Mouse (Mus musculus) retina, postnatal 1 day (tissue): ENCODE measurements at regions not wholly inside any gene's neighbourhood (a gene's known extent, or its start where the extent isn't known, plus 50 kb on each side); places are given as distances from the start of the nearest gene placed in this dataset.
"Not testable (repeated sequence)": the region's sequence is repeated elsewhere in the genome, so short reads cannot be mapped to it uniquely, and the experiment has no call there.

Experiments
- DNase-seq: peaks from one replicate; pipeline ENCODE4 v3.0.0-alpha.2; 2012

DNA sequence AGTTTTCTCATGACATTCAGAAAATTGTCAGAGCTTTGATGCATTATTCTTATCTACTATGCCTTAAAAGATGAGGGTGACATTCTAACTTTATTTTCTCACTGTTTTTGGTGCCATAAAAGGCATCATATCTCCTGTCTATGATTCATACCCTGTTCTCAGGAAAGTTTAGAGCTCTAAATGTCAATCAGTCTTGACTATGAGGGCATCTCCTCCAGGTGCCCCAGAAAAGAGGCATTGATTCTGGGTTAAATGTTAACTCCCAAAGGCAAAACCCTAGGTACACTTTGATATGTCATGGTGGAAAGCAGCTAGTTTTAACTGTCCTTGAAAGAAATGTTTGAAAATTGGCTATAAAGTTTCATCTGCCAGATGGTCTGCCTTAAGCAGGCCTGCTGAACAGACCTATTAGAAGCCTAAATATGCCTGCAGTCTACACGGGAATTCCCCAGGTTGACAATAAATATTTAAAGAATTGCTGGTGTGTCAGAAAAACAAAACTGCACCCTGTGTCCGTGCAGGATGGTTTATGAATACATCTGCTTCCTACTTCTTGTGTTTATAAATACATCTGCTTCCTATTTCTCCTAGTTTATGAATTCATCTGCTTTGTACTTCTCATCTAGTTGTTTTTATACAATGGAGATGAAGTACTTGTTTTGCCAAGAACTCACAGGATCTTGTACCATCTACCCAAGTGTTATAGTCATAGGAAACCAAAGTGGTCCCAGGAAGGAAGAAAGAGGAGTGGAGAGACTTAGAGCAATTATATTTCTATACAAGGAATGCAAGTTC is 172.3 kb downstream of the Snca start:
- no peak for DNase-seq

DNA sequence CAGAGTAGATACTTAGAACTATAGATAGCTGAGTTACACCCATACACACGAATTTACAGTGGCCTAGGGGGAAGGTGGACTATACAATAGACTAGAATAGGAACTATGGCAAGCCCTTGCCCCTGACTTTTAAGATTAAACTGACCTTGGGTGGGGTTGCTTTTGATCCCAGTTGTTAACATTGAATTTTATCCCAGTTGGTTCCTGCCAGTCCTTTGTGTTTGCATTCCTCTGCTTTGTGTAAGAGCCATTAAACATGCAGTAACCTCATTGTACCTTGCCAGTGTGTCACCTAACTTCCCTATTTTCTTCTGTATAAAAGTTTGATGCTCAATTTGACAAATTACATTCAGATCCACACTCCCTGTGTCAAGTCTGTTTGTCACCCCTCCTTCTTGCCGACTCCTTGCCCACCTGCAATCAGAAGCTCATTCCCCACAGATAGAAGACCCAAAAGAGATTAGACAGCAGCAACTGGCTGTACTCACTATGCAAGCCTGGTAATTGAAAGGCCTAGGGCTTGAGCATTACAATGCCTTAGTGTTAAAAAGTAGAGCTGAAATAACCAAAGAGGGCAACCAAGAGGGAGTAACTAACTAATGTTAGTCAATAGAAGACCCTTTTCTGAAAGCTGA is 182.6 kb downstream of the Snca start:
- not testable (repeated sequence) for DNase-seq

DNA sequence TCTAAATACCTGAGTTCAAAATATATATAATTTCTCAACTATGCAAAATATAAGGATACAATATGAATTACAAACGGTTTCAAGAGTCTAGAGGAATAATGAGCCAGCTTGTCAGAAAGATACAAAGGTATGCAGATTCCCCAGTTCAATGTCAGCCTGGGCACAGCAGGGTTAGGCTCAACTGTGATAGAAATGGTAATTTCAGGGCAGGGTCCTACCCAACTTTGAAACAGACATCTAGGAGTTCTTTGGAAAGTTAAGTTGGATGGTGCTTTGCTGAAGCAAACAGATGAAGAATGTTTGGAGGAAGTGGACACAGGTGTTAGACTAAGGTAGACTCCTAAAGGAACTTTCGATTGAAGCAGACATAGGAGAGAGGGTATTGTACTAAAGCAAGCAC is 187.4 kb downstream of the Snca start:
- DNase-seq, result no peak

DNA sequence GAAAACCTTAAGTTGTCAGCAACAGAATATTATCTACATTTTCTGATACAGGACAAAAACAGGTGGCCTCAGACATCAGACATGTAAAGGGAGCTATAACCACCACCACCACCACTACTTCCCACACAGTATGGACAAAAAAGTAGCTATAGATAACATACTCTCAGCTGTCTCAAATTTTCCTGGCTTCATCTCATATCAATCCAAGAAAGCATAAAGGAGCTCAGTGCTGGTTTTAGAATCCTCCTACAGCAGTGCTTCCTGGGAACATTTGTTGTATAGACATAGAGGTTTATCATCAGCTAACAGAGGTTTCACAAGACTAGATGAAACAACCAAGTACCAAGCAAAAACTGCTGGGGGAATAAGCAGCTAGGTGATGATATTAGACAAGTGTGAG is 213.3 kb downstream of the Snca start:
- DNase-seq, result no peak

DNA sequence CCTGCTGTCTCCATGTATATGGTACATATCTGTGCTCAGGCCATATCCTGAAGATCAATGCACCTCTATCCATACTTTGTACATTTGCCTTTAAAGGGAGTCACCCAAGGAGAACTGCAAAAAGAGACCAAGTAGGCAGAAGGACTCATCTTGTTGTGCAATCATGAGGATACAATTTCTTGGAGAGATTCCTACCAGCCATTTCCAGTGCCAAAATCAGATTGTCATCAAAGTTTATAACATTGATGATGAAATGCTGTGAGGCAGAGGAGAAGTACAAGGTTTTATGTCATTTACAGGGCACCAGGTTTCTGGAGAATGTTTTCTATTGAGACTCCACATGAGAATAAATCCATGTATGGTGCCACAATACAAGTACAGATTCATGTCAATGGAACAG is 229.5 kb downstream of the Snca start:
- DNase-seq, result no peak

DNA sequence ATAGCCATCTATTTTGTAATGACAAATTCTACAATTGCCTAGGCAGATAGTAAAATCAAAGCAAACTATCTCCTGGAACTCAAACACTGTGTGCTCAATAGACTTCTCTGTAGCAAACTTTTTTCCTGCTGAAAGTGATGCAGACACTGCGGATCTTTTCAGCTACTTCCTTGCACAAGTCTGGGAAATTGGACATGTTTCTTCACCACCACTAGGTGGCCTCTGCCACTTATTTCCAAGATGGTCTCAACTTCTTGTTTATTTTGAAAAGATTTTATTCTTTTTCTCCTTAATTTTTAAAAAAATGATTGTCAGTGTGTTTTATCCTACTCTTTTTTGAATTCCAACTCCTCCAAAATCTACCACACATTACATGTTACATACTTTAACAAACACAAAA is 265.4 kb downstream of the Snca start:
- peak; percentile 14 for DNase-seq

DNA sequence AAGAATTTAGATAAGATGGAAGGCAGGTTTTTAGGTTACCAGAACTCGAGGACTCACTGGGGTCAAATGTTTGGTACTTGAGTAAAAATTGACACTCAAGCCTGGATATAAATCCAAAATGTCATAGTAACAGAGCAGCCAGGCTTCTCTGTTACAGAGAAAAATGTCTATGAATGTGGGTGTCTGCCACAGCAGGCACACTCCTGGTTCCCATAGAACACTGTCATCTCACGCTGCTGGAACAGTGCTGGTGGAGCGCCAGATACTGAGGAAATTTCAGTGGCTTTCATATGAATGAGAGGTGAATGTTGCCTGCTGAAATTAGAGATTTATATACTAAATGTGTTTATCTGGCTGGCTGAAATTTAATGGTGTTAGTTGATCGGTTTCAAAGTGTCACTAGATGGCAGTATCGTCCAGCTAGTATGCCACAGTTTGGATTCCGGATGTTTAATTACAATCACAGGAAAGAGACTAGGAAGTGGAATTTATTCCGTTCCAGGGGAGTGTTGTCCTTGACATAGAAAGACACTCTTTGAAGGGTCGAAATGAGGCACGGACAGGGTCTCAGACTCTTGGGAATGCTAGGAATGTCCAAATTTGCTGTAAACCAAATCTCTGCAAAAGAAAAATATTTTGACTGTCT is 273.9 kb downstream of the Snca start:
- DNase-seq, result peak; percentile 67
